Mouse (Mus musculus) thymus, adult 2 months (tissue): ENCODE measurements at regions not wholly inside any gene's neighbourhood (a gene's known extent, or its start where the extent isn't known, plus 50 kb on each side); places are given as distances from the start of the nearest gene placed in this dataset.

ENCODE experiments used
- DNase-seq: peaks from one replicate; pipeline ENCODE4 v3.0.0; 2021
- H3K27ac ChIP-seq: fragments of 200-500 bp; 2 replicates; pipeline ENCODE4 v1.5.1; 2012; ENCODE audit warnings: low read length, control low read depth; ENCODE audit not compliant: control insufficient read depth, insufficient read depth
- H3K27me3 ChIP-seq: fragments of 200-500 bp; 2 replicates; pipeline ENCODE4 v1.6.1; 2012; ENCODE audit warnings: mild to moderate bottlenecking, low read length, moderate library complexity, mixed read lengths; ENCODE audit not compliant: control insufficient read depth, insufficient read depth
- H3K36me3 ChIP-seq: fragments of 200-500 bp; 2 replicates; pipeline ENCODE4 v1.6.1; 2012; ENCODE audit warnings: mild to moderate bottlenecking, low read length, moderate library complexity; ENCODE audit not compliant: control insufficient read depth, insufficient read depth
- H3K4me1 ChIP-seq: fragments of 200-500 bp; replicated peaks from 2 replicates; pipeline ENCODE4 v1.6.1; 2012; ENCODE audit warnings: low read length; ENCODE audit not compliant: control insufficient read depth, insufficient read depth
- H3K4me3 ChIP-seq: fragments of 200-500 bp; 2 replicates; pipeline ENCODE4 v1.5.1; 2012; ENCODE audit warnings: mild to moderate bottlenecking, low read length, control low read depth, moderate library complexity; ENCODE audit not compliant: control insufficient read depth, insufficient read depth
- CTCF ChIP-seq: fragments of 200-500 bp; IDR thresholded peaks from 2 replicates; pipeline ENCODE4 v1.5.1; 2012; ENCODE audit warnings: mild to moderate bottlenecking, control low read depth, low read length, moderate library complexity, borderline replicate concordance; ENCODE audit not compliant: control insufficient read depth, poor library complexity, insufficient read depth; ENCODE audit errors: extremely low read depth
- POLR2A ChIP-seq: fragments of 200-500 bp; IDR thresholded peaks from 2 replicates; pipeline ENCODE4 v1.6.1; 2012; ENCODE audit warnings: mild to moderate bottlenecking, low read length, control low read depth, moderate library complexity; ENCODE audit not compliant: control insufficient read depth, poor library complexity, insufficient read depth; ENCODE audit errors: extremely low read depth
- WGBS: fragments of 180-500 bp; shearing (Covaris S2); methylation state at CpG from one replicate; pipeline ENCODE4 v1.1.7; 2018; 5-methylcytosine and 5-hydroxymethylcytosine counted together

- no peak overlapping the region for H3K4me3 ChIP-seq
- DNase-seq, result no peak
- H3K4me1 ChIP-seq, result no peaks in the 10 kb centered on the region
- no peaks in the 10 kb centered on the region for H3K36me3 ChIP-seq
- H3K27ac ChIP-seq, result no peak overlapping the region
- TF ChIP-seq POLR2A, result no peak
- TF ChIP-seq CTCF, result no peak
- 93% methylated on average over 1 of the region's 1 CpGs for WGBS
- H3K27me3 ChIP-seq, result no peaks in the 10 kb centered on the region
Measured at GRCm38 (mm10) chr15:25069701-25070100, 343.9 kb downstream of the Basp1 start.

DNA sequence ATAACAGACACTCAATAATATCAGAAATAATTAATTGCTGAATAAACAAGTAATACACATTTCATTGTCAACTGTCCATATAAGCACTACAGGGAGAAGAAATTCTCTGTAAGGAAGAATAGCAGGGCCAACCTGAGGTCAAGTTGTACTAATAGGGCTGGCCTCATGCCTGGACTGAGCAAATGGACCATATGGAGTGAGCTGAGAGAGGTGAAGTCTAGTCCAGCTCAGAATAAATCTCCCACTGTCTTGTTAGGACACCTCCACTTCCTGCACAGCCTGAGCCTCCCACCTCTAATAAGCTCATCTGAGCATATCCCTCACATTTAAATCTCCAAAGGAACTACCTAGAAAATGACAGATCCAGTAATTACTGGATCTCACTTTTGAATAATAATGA, 354.2 kb downstream of the Basp1 start:
- Histone ChIP-seq H3K27me3 (no peaks in the 10 kb centered on the region), H3K4me1 (no peaks in the 10 kb centered on the region), H3K27ac (no peak overlapping the region), H3K36me3 (no peaks in the 10 kb centered on the region), H3K4me3 (no peak overlapping the region)
- no peak for DNase-seq
- TF ChIP-seq CTCF (no peak), POLR2A (no peak)

GRCm38 (mm10) chr15:25047875-25048274, 365.7 kb downstream of the Basp1 start:
- H3K36me3 ChIP-seq, result no peaks in the 10 kb centered on the region
- no peaks in the 10 kb centered on the region for H3K4me1 ChIP-seq
- peak; percentile 34 for DNase-seq
- 18% methylated on average over 1 of the region's 1 CpGs for WGBS
- H3K27ac ChIP-seq, result no peak overlapping the region
- H3K27me3 ChIP-seq, result no peaks in the 10 kb centered on the region
- TF ChIP-seq CTCF (no peak), POLR2A (no peak)
- H3K4me3 ChIP-seq, result no peak overlapping the region

DNA sequence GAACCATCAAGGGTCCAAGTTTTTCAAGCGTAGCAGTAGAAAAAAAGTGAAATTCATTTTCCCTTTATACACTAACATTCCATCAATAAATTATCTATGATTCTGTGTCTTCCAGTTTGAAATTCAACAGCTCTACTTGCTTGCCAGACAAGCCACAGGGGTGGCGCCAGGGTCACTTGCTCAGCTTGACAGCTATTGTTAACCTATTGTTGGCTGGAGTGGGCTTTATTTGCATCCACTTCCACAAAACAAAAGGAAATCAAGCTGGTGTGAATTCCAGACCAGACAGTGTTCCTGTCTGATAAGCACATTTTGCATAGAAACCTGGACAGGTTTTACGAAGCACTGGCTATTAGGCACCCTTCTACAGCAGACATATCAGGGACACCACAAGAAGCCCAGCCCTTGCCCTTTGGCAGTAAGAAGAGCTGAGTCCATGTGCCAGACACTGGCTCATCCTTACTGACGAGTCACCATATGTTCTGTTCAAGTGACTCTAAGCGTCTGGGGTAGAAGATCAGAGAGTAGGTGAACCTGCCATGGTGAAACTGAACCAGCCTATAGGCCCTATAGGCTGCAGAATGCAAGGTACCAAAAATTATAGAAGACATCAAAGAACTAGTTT, 366.9 kb downstream of the Basp1 start:
- Histone ChIP-seq H3K27me3 (no peaks in the 10 kb centered on the region), H3K4me1 (no peaks in the 10 kb centered on the region), H3K36me3 (no peaks in the 10 kb centered on the region), H3K27ac (no peak overlapping the region), H3K4me3 (no peak overlapping the region)
- DNase-seq, result no peak
- WGBS, result 75% methylated on average over 5 of the region's 5 CpGs
- TF ChIP-seq CTCF (no peak), POLR2A (no peak)

- TF ChIP-seq POLR2A, result no peak
- no peak for TF ChIP-seq CTCF
- Histone ChIP-seq H3K4me1 (no peaks in the 10 kb centered on the region), H3K36me3 (no peaks in the 10 kb centered on the region), H3K27ac (no peak overlapping the region), H3K4me3 (no peak overlapping the region), H3K27me3 (no peaks in the 10 kb centered on the region)
- WGBS, result 92% methylated on average over 3 of the region's 3 CpGs
- no peak for DNase-seq
Measured at GRCm38 (mm10) chr15:25036231-25036630, 377.3 kb downstream of the Basp1 start.

- no peaks in the 10 kb centered on the region for H3K36me3 ChIP-seq
- no peak overlapping the region for H3K27ac ChIP-seq
- no peaks in the 10 kb centered on the region for H3K27me3 ChIP-seq
- WGBS, result 93% methylated on average over 8 of the region's 8 CpGs
- no peaks in the 10 kb centered on the region for H3K4me1 ChIP-seq
- no peak overlapping the region for H3K4me3 ChIP-seq
- DNase-seq, result no peak
- TF ChIP-seq CTCF (no peak), POLR2A (no peak)
Measured at GRCm38 (mm10) chr15:25027865-25028264, 385.7 kb downstream of the Basp1 start.
